Mouse (Mus musculus): Measurements from ENCODE around the gene Gprasp1.

Gprasp1 gene

DNA sequence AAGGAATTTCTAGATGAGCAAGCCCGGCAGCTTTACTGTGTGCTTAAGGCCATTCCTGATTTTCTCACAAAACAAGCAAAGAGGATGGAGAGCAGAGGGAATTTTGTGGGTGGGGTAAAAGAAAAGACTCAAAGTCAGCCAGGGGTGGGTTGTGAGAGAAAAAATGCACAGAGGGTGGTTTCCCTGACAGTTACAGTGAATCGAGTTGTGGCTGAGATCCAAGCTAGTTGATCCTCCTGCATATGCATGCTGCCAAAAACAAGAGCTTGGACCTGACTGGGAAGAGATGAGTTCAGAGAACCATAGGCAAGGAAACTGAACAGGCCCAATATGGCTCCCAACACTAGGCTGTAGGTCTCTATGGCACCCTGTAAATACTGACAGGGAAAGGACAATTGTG is 95.4 kb downstream of the Gprasp1 start:
- DNase-seq (ENCODE audit: low spot score in 2 of 2), result no peak

DNA sequence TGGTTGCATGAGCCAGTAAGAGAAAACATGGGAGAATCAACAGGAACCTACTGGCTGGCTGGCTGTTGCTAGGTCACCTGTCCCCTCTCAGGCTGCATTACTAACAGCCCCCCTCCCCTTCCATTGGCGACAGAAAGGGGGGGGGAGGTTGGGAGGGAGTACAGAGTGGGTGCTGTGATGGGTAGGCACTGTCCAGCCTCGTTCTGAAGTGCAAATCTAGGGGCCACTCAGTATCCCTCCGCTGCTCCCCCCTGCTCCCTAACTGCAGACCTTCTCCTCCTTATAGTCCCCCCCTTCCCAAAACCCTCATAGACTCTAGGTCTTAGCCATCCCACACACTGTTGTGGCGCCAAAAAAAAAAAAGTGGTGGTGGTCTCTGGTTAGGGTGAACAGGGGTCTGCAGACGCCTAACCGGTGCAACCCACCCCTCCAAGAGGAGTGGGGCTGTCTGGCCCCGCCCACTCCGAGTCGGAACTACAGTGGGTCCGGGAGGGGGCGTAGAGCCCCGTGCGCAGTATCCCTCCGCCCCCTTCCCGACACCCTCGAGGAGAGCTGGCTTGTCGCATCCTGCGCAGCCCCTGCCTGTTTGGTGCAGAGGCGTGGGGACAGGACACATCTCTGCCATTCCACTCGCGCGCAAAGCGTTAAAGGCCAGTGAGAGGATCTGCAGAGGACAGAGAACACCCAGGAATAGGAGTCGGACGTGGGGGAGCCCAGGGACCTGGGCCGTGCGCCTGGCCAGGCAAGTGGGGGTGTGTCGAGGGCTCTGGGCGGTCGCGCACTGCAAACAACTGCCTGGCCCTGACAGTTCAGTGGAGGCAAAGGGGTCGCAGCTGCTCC is 96.2 kb downstream of the Gprasp1 start, which contains the start of gene Gprasp2:
Gene Gprasp2 (plus strand): TSS at position 514 of the 840 bp plus-strand sequence.
- peak; percentile 36 to 46 for DNase-seq (ENCODE audit: low spot score in 2 of 2)

DNA sequence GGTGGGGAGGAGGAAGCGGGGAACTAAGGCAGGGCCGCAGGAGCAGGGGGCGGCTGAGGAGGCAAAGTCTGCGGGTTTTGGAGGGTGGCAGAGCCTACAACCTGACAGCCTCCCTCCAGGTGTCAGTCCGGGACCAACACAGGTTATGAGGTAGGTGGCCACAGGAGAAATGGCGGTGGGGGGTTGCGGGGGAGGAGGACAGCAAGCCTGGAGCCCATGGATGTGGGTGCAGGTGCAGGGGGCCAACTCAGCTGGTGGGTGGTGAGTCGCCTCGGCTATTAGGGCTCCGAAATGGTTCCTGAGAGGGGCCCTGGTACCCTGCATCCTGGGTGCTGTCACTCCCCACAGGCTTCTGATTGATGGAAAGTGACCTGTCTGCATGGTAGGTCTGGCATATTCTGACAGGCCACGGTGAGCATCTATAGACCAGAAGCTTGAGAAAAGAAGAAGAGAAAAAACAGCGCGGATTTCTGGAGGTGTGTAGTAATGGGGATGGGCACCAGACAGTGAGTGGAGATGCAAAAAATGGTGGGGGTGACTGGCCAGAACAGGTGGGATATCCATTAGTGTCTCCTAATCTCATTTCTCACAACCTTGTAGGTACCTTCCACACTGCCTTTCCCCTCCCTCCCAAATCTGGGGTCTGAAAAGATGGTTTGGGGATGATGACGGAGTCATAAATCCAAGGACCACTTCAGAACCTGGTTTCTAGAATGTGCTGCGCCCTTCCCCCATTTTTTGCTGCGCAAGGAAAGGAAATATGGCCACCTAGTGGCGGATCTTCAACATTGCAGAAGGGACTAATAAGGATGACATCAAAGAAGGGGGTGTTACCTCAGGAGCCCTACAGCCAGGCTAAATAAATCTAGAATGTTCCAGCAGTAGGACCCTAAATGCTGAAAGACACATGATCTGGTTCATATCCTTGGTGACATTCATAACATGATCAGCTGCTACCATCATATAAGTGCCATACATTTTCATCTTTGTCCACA is 97.2 kb downstream of the Gprasp1 start:
- peak; percentile 25 to 39 for DNase-seq (ENCODE audit: low spot score in 2 of 2)

Measured in frontal cortex, postnatal 14 days (tissue).